Mouse (Mus musculus): Measurements from ENCODE around the gene Hpn. TPM values are rescaled to one million over a fixed set of nuclear protein-coding genes. Genes with fewer than 3 reads are reported as not detected.
A peak's percentile ranks its signal among the peaks of the same experiment; 100 is the strongest.

Gene Hpn
- total RNA-seq, 2 experiments from 2014 or later, result 4.6 to 6.8 TPM

- DNase-seq, result no peak
Observed at GRCm38 (mm10) chr7:31079670-31080069, 35.4 kb downstream of the Hpn start.

- DNase-seq, result peak; percentile 34 to 48
Observed at GRCm38 (mm10) chr7:31077885-31078445, 37.1 kb downstream of the Hpn start.

GRCm38 (mm10) chr7:31077470-31077869, 37.6 kb downstream of the Hpn start:
- DNase-seq, result peak in 1 of 2 experiments; percentile 61

GRCm38 (mm10) chr7:31076492-31076891, 38.6 kb downstream of the Hpn start, which contains the start of gene Fxyd3:
Gene Fxyd3 (minus strand): TSS chr7:31076704.
- no peak for DNase-seq

GRCm38 (mm10) chr7:31074713-31075069, 40.4 kb downstream of the Hpn start:
- DNase-seq, result peak; percentile 56 to 65

- DNase-seq, result no peak
Observed at GRCm38 (mm10) chr7:31074061-31074712, 40.9 kb downstream of the Hpn start.

GRCm38 (mm10) chr7:31073546-31073945, 41.5 kb downstream of the Hpn start:
- no peak for DNase-seq

GRCm38 (mm10) chr7:31072326-31072725, 42.8 kb downstream of the Hpn start:
- no peak for DNase-seq

GRCm38 (mm10) chr7:31070324-31070723, 44.8 kb downstream of the Hpn start:
- no peak for DNase-seq

GRCm38 (mm10) chr7:31069491-31069890, 45.6 kb downstream of the Hpn start:
- no peak for DNase-seq

GRCm38 (mm10) chr7:31067836-31068235, 47.3 kb downstream of the Hpn start:
- peak in 1 of 2 experiments; percentile 53 for DNase-seq

- no peak for DNase-seq
Observed at GRCm38 (mm10) chr7:31063074-31063560, 52.0 kb downstream of the Hpn start.

- no peak for DNase-seq
Observed at GRCm38 (mm10) chr7:31060621-31061010, 54.5 kb downstream of the Hpn start.

GRCm38 (mm10) chr7:31059919-31060620, 55.0 kb downstream of the Hpn start:
- no peak for DNase-seq

GRCm38 (mm10) chr7:31059108-31059507, 56.0 kb downstream of the Hpn start, which contains the start of gene Lgi4:
Gene Lgi4 (plus strand): TSS chr7:31059342.
- peak; percentile 81 to 84 for DNase-seq

GRCm38 (mm10) chr7:31058211-31058610, 56.9 kb downstream of the Hpn start:
- no peak for DNase-seq

GRCm38 (mm10) chr7:31057730-31058129, 57.4 kb downstream of the Hpn start:
- no peak for DNase-seq

- DNase-seq, result no peak
Observed at GRCm38 (mm10) chr7:31057071-31057470, 58.0 kb downstream of the Hpn start, which contains the start of gene Fxyd1. Gene Fxyd1 (minus strand): TSS chr7:31057199.

- no peak for DNase-seq
Observed at GRCm38 (mm10) chr7:31056448-31056847, 58.6 kb downstream of the Hpn start.

GRCm38 (mm10) chr7:31055883-31056282, 59.2 kb downstream of the Hpn start:
- no peak for DNase-seq

GRCm38 (mm10) chr7:31055354-31055824, 59.7 kb downstream of the Hpn start:
- DNase-seq, result peak in 1 of 2 experiments; percentile 49

GRCm38 (mm10) chr7:31054661-31055320, 60.3 kb downstream of the Hpn start:
- no peak for DNase-seq

Measured in layer of hippocampus, postnatal 36 days (tissue).